Mouse (Mus musculus) MN1 (cell line): ENCODE results near the gene 9530077C05Rik.
"Not testable (repeated sequence)": the region's sequence is repeated elsewhere in the genome, so short reads cannot be mapped to it uniquely, and the experiment has no call there.

Experiments
- DNase-seq: peaks from one replicate; pipeline ENCODE4 v3.0.0-alpha.2; 2016; ENCODE audit warnings: low spot score

Gene 9530077C05Rik

GRCm38 (mm10) chr9:22419877-22420276 lies 8.6 kb downstream of the 9530077C05Rik start:
- DNase-seq = no peak

- no peak for DNase-seq
Measured at GRCm38 (mm10) chr9:22420491-22420890, 9.2 kb downstream of the 9530077C05Rik start.

GRCm38 (mm10) chr9:22422559-22422958 lies 11.2 kb downstream of the 9530077C05Rik start:
- DNase-seq = no peak

GRCm38 (mm10) chr9:22423507-22423906 lies 12.2 kb downstream of the 9530077C05Rik start:
- no peak for DNase-seq

GRCm38 (mm10) chr9:22424196-22424595 lies 12.9 kb downstream of the 9530077C05Rik start:
- no peak for DNase-seq

GRCm38 (mm10) chr9:22424719-22425118 lies 13.4 kb downstream of the 9530077C05Rik start:
- no peak for DNase-seq

GRCm38 (mm10) chr9:22428028-22428665 lies 16.8 kb downstream of the 9530077C05Rik start:
- DNase-seq = no peak

GRCm38 (mm10) chr9:22428666-22429410 lies 17.5 kb downstream of the 9530077C05Rik start:
- no peak for DNase-seq

GRCm38 (mm10) chr9:22429533-22430241 lies 18.4 kb downstream of the 9530077C05Rik start:
- DNase-seq = peak; percentile 7

- DNase-seq = no peak
Measured at GRCm38 (mm10) chr9:22430315-22430840, 19.1 kb downstream of the 9530077C05Rik start.

GRCm38 (mm10) chr9:22433221-22433620 lies 21.9 kb downstream of the 9530077C05Rik start:
- no peak for DNase-seq

- no peak for DNase-seq
Measured at GRCm38 (mm10) chr9:22434101-22434500, 22.8 kb downstream of the 9530077C05Rik start.

- no peak for DNase-seq
Measured at GRCm38 (mm10) chr9:22438826-22439225, 27.5 kb downstream of the 9530077C05Rik start.

GRCm38 (mm10) chr9:22443157-22443556 lies 31.8 kb downstream of the 9530077C05Rik start:
- no peak for DNase-seq

GRCm38 (mm10) chr9:22445123-22445522 lies 33.8 kb downstream of the 9530077C05Rik start:
- DNase-seq = no peak

GRCm38 (mm10) chr9:22447213-22447612 lies 35.9 kb downstream of the 9530077C05Rik start:
- no peak for DNase-seq

- no peak for DNase-seq
Measured at GRCm38 (mm10) chr9:22448420-22448819, 37.1 kb downstream of the 9530077C05Rik start.

GRCm38 (mm10) chr9:22449209-22449608 lies 37.9 kb downstream of the 9530077C05Rik start:
- DNase-seq = no peak

- DNase-seq = no peak
Measured at GRCm38 (mm10) chr9:22452697-22453096, 41.4 kb downstream of the 9530077C05Rik start.

GRCm38 (mm10) chr9:22453501-22453924 lies 42.2 kb downstream of the 9530077C05Rik start:
- DNase-seq = no peak

GRCm38 (mm10) chr9:22453990-22454389 lies 42.7 kb downstream of the 9530077C05Rik start, which contains the start of gene Gm17545:
TSS of gene Gm17545 (plus strand) at chr9:22454290.
- DNase-seq = not testable (repeated sequence)

GRCm38 (mm10) chr9:22455041-22455440 lies 43.7 kb downstream of the 9530077C05Rik start:
- DNase-seq = no peak
